Mouse (Mus musculus) kidney, postnatal 25 days (tissue): ENCODE measurements at regions not wholly inside any gene's neighbourhood (a gene's known extent, or its start where the extent isn't known, plus 50 kb on each side); places are given as distances from the start of the nearest gene placed in this dataset.
A peak's percentile ranks its signal among the peaks of the same experiment; 100 is the strongest.
"Not testable (repeated sequence)": the region's sequence is repeated elsewhere in the genome, so short reads cannot be mapped to it uniquely, and the experiment has no call there.

Experiments
- DNase-seq, 2 experiments: peaks; one replicate each; pipeline ENCODE4 v3.0.0; 2021; ENCODE audit warnings: mixed read lengths in 2 of 2

DNA sequence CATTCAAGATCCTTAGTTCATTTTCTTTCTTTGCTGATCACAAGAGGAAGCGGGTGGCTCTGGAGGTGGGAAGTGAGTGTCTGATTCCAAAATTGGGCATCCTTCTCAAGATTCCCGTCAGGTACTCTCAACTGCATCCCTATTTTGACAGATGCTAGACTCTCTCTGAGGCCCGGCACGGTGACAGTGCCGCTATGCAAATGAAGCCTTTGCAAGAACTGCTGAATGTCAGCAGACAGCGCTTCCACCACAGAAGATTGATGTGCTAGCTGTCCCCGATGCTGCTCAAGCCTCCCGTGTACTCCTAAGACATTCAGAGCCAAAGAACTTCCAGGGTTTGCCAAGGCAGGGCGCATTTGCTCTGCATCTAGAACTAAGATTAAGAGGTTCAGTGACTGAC is 50.9 kb upstream of the Cpne4 start:
- DNase-seq, result no peak

DNA sequence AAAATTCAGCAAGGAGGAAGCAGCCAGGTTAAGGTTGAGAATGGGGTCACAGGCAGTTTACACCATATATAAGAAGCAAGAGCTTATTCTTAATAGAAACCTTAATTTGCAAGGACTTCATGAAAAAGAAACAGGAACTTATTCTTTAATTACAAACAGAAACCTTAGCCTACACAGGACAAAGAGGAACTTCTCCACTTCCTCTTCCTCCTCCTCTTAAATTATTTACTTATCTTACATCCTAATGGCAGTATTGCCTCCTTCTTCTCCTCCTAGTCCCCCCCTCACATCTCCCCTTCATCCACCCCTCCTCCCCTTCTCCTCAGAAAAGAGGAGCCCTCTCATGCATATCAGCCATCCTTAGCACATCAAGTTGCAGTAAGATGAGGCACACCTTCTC is 56.4 kb upstream of the Cpne4 start:
- DNase-seq, result no peak

DNA sequence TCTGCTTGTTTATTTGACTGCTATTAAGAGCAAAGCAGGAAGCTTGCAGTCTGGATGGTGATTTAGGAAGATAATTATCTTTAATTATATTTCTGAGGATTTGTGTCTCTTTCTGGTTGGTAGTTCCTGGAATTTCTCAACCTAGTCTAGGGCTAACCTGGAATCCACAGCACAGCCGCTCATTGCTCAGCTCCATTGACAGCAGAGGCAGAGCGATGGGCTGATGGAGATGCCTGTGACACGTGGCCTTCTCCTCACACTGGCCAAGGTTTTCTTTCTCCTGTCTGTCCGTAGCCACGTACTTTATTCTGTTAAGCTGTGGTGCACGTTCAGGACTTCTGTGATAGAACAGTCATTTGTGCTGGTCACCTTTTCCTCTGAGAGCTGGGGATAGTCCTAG is 57.7 kb upstream of the Cpne4 start:
- DNase-seq, result no peak

- DNase-seq, result no peak
Measured at GRCm38 (mm10) chr9:104482440-104482839, 64.6 kb upstream of the Cpne4 start.

DNA sequence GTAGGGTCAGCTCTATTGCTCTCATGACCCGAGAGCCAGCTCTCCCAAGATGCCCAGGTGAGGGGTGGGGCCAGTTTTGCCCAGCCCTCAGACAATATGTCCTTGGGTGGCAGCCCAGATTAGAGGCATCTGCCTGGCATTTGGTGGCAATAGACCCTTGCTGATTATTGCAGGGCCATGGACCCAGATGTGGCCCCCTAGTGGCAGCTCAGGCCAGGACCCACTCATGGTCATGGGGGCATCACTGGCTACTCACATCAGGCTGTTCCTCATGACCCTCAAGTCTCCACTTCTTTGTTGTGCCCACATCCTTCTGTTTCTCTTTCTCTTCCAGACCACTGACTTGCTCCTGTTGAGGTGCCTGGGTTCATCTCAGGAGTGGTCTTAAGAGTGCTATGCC is 66.4 kb upstream of the Cpne4 start:
- DNase-seq, result peak in 1 of 2 experiments; percentile 30

GRCm38 (mm10) chr9:104474831-104475230 is 72.3 kb upstream of the Cpne4 start:
- DNase-seq, result peak in 1 of 2 experiments; percentile 3

DNA sequence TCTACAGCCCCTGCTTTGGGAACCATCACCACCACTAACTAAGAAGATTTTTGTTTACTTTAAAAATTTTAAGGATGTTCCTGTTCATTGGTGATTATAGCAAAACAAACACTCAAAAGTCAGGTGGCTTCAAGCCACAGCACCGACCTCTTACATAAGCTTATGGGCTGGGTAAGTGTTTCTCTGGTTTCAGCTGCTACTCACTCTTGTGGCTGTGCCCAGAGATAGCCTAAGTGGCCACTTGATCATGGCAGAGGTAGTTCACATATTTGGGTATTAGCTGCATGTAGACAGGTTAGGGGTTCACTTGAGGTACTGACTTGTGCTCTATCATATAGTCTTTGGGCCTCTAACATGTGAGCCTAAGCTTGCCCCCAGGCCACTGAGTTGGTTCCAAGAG is 79.8 kb upstream of the Cpne4 start:
- no peak for DNase-seq

DNA sequence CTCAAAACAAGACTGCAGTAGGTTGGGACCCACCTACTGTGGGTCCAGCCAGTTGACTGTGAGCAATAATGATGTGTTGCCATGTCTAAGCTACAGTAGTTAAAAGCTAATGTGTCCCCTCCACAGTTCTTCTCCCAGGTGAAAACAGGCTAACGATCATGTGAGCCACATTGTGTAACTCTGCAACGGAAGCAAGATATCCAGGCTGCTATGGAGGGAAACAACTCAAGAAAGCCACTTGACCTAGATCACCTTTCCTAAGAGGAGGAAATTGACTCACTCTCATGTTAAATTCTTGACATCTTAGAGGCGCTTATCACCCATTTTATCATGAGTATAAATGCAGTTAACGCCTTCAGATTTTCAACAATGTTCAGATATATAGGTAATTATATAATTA is 83.4 kb upstream of the Cpne4 start:
- no peak for DNase-seq

DNA sequence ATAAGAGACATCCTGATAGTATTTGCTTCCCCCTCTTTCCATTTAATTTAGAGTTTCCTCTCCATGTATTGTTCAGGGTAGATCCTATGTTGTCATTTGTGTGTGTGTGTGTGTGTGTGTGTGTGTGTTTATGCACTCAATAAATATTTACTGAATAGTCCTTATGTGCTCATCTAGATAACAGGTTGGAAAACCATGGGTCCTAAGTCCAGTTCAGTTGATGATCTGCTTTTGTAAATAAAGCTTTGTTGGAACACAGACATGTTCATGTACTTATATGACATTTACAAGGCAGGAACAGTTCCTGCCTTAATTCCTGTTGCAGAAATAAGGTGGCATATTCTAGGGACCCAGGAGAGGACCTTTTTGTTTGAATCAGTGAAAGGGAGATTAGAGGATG is 87.0 kb upstream of the Cpne4 start:
- DNase-seq, result no peak

GRCm38 (mm10) chr9:104457635-104458034 is 89.5 kb upstream of the Cpne4 start:
- DNase-seq, result peak in 1 of 2 experiments; percentile 5

DNA sequence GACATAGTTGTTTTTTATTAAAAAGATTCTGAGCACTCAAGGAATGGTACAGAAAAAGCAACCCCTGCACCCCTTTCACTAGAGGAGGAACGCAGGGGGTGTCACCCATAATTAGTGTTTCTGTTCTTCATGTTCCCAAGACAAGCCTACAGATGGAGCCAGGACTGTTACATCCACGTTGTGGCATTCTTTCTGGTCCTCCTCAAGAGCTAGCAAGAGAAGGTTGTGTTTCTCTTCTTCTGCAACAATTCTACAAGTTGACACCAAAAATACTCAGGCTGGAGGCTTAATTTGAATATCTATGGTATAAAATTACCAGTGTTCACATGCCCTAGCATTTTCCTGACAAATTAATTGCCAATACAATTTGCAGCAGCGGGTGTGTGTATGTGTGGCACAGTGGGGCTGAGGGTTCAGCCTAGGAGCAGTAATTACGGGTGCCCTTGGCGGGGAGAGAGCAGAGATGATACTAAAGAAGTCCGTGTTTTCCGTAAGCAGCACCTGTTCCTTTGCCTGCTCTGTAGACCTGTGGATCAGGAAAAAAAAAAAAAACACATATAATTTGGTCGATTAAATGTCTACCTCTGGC is 98.4 kb upstream of the Cpne4 start:
- DNase-seq, result no peak

DNA sequence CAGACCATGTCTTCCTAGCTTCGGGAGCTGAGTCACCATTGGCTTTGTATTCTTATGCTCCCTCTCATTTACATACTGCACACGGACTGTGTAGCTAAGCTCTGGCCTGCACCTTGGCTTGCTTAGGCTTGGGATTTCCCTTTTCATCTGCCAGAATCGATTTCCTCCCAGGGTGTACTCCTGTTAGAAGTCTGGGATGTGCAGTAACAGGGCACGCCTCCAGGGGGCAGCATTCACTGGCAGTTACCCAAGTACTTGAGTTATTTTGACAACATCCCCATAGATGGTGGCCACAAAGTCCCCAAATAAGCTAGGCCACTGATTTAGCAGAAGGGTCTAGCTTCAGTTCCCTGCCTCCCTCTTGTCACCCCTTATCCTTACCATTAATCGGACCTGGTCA is 102.2 kb upstream of the Cpne4 start:
- peak; percentile 38 to 46 for DNase-seq

- no peak for DNase-seq
Measured at GRCm38 (mm10) chr9:104443236-104443635, 103.8 kb upstream of the Cpne4 start.

DNA sequence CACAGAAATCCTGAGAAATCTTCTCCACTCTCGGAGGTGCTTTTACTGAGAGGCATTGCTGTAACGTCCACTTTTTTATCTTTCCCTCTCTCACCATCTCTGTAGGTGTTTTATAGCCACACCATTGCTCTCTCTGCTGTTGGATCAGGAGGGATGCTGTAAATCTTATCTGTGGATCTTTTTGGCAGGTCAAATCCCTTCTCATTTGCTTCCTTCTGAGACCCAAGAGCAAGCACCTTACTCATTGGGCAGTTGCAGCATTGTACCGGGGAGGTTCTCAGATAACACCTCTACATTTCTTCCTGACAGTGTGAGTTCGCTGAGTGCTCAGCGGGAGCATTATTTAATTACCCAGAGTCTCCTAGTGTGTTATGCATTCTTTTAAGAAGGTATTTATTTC is 75.5 kb upstream of the Acpp start:
- no peak for DNase-seq

- peak; percentile 29 to 35 for DNase-seq
Measured at GRCm38 (mm10) chr9:104410211-104410610, 72.7 kb upstream of the Acpp start.

GRCm38 (mm10) chr9:104409381-104409780 is 71.8 kb upstream of the Acpp start:
- no peak for DNase-seq

GRCm38 (mm10) chr9:104408571-104409294 is 71.2 kb upstream of the Acpp start:
- DNase-seq, result peak; percentile 11 to 36

GRCm38 (mm10) chr9:104407559-104408376 is 70.2 kb upstream of the Acpp start:
- peak; percentile 52 to 86 for DNase-seq

- DNase-seq, result no peak
Measured at GRCm38 (mm10) chr9:104407011-104407410, 69.5 kb upstream of the Acpp start.

- DNase-seq, result no peak
Measured at GRCm38 (mm10) chr9:104406491-104406890, 68.9 kb upstream of the Acpp start.

DNA sequence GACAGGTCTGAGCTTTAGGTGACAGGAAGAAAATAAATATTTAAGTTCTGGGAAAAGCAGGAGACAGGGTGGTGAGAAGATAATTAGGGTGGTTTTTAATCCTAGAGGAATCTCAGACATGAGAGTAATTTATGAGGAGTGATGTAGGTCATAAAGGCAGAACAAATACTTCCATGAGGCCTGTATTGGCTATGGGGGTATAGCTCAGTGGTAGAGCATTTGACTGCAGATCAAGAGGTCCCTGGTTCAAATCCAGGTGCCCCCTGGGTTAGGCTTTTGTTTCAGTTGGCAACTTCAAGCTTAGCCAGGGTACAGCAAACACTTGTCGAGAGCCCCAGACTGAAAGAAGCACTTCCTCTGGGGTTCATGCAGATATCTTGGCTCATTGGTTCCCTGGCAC is 66.3 kb upstream of the Acpp start:
- no peak for DNase-seq

- DNase-seq, result no peak
Measured at GRCm38 (mm10) chr9:104401673-104402072, 64.1 kb upstream of the Acpp start.

- DNase-seq, result no peak
Measured at GRCm38 (mm10) chr9:104399927-104400326, 62.4 kb upstream of the Acpp start.

- not testable (repeated sequence) for DNase-seq
Measured at GRCm38 (mm10) chr9:104398484-104398883, 60.9 kb upstream of the Acpp start.
